Mouse (Mus musculus) forebrain, embryonic 15.5 days (tissue): Measurements from ENCODE around the gene Gtf2h5. TPM values are rescaled to one million over a fixed set of nuclear protein-coding genes. Genes with fewer than 3 reads are reported as not detected.

Experiments
- ATAC-seq: fragments of 200-750 bp; cut with Nextera tagmentation; replicated peaks from 2 replicates; pipeline ENCODE4 v1.8.0; 2017; ENCODE audit warnings: mild to moderate bottlenecking, moderate TSS enrichment, moderate library complexity
- H3K27ac ChIP-seq: fragments of 300-500 bp; sonication (generic); replicated peaks from 2 replicates; pipeline ENCODE4 v1.5.1; 2015; ENCODE audit warnings: mild to moderate bottlenecking, inconsistent platforms
- H3K27me3 ChIP-seq: fragments of 300-500 bp; sonication (generic); 2 replicates; pipeline ENCODE4 v1.6.1; 2015; ENCODE audit warnings: inconsistent platforms
- H3K36me3 ChIP-seq: fragments of 300-500 bp; sonication (generic); 2 replicates; pipeline ENCODE4 v1.6.1; 2015; ENCODE audit warnings: mild to moderate bottlenecking, inconsistent platforms
- H3K4me1 ChIP-seq: fragments of 300-500 bp; sonication (generic); 2 replicates; pipeline ENCODE4 v1.6.1; 2015; ENCODE audit warnings: inconsistent platforms
- H3K4me2 ChIP-seq: fragments of 300-500 bp; sonication (generic); replicated peaks from 2 replicates; pipeline ENCODE4 v1.6.1; 2015; ENCODE audit warnings: mild to moderate bottlenecking, inconsistent platforms
- H3K4me3 ChIP-seq: fragments of 300-500 bp; sonication (generic); 2 replicates; pipeline ENCODE4 v1.5.1; 2015; ENCODE audit warnings: mild to moderate bottlenecking, inconsistent platforms
- H3K9ac ChIP-seq: fragments of 300-500 bp; sonication (generic); replicated peaks from 2 replicates; pipeline ENCODE4 v1.6.1; 2015; ENCODE audit warnings: mild to moderate bottlenecking, inconsistent platforms
- H3K9me3 ChIP-seq: fragments of 300-500 bp; sonication (generic); 2 replicates; pipeline ENCODE4 v1.6.1; 2016; ENCODE audit warnings: inconsistent platforms
- WGBS: fragments of 180-500 bp; shearing (Covaris S2); methylation state at CpG from one replicate; pipeline ENCODE4 v1.1.7; 2015; ENCODE audit warnings: mixed read lengths; 5-methylcytosine and 5-hydroxymethylcytosine counted together
- polyA plus RNA-seq: library from polyadenylated mRNA; unstranded; fragments of >200 nt; fragmentation: Nextera tagmentation; extraction: Ambion mirVana; gene quantifications from 2 replicates; pipeline ENCODE4 v1.2.1, GENCODE M21; 2015

Gene Gtf2h5
- polyA plus RNA-seq, 1 experiment from 2014 or later, result 214 TPM

- H3K36me3 ChIP-seq, result peaks cover 38% of the 10 kb centered on the region
Measured at GRCm38 (mm10) chr17:6073405-6073804, 6.2 kb upstream of the Gtf2h5 start.

GRCm38 (mm10) chr17:6083323-6083890 is 3.8 kb downstream of the Gtf2h5 start:
- Histone ChIP-seq H3K4me3 (no peak overlapping the region), H3K27ac (no peak overlapping the region), H3K4me1 (peaks cover 31% of the 10 kb centered on the region), H3K27me3 (no peaks in the 10 kb centered on the region), H3K9me3 (no peaks in the 10 kb centered on the region), H3K36me3 (peaks cover 30% of the 10 kb centered on the region), H3K9ac (no peak overlapping the region), H3K4me2 (no peak overlapping the region)
- no peak for ATAC-seq
- WGBS, result 88% methylated on average over 5 of the region's 5 CpGs

More at GRCm38 (mm10) chr17:6073405-6073804, 6.2 kb upstream of the Gtf2h5 start:
- no peaks in the 10 kb centered on the region for H3K9me3 ChIP-seq
- no peak for ATAC-seq
- no peak overlapping the region for H3K4me3 ChIP-seq
- 92% methylated on average over 7 of the region's 7 CpGs for WGBS
- no peak overlapping the region for H3K4me2 ChIP-seq
- peaks cover 6% of the 10 kb centered on the region for H3K4me1 ChIP-seq
- H3K27ac ChIP-seq, result no peak overlapping the region
- H3K9ac ChIP-seq, result no peak overlapping the region
- H3K27me3 ChIP-seq, result no peaks in the 10 kb centered on the region

GRCm38 (mm10) chr17:6091604-6092003 is 12.0 kb downstream of the Gtf2h5 start:
- whole genome bisulfite sequencing, result 93% methylated on average over 6 of the region's 6 CpGs
- Histone ChIP-seq H3K4me3 (no peak overlapping the region), H3K36me3 (peaks cover 7% of the 10 kb centered on the region; the same call in 1 of the 2 replicates), H3K9me3 (no peaks in the 10 kb centered on the region), H3K4me2 (no peak overlapping the region), H3K27me3 (no peaks in the 10 kb centered on the region), H3K4me1 (peaks cover 7% of the 10 kb centered on the region; the same call in 1 of the 2 replicates), H3K27ac (no peak overlapping the region), H3K9ac (no peak overlapping the region)
- no peak for ATAC-seq

GRCm38 (mm10) chr17:6095579-6095978 is 16.0 kb downstream of the Gtf2h5 start:
- H3K4me3 ChIP-seq, result no peak overlapping the region
- no peaks in the 10 kb centered on the region for H3K27me3 ChIP-seq
- H3K27ac ChIP-seq, result no peak overlapping the region
- no peaks in the 10 kb centered on the region for H3K4me1 ChIP-seq
- H3K9me3 ChIP-seq, result no peaks in the 10 kb centered on the region
- H3K4me2 ChIP-seq, result no peak overlapping the region
- ATAC-seq, result no peak
- H3K36me3 ChIP-seq, result no peaks in the 10 kb centered on the region
- H3K9ac ChIP-seq, result no peak overlapping the region

- 0 out of 2 replicates have a peak, but pooled peaks have one; percentile 57 for ATAC-seq
- whole genome bisulfite sequencing, result 35% methylated on average over 4 of the region's 4 CpGs
- H3K27me3 ChIP-seq, result no peaks in the 10 kb centered on the region
Measured at GRCm38 (mm10) chr17:6097884-6098283, 18.3 kb downstream of the Gtf2h5 start.

GRCm38 (mm10) chr17:6102287-6102686 is 22.7 kb downstream of the Gtf2h5 start:
- Histone ChIP-seq H3K27ac (no peak overlapping the region), H3K9me3 (no peaks in the 10 kb centered on the region), H3K9ac (no peak overlapping the region), H3K4me3 (no peak overlapping the region), H3K4me2 (no peak overlapping the region), H3K36me3 (no peaks in the 10 kb centered on the region), H3K27me3 (no peaks in the 10 kb centered on the region), H3K4me1 (peaks cover 7% of the 10 kb centered on the region; the same call in 1 of the 2 replicates)
- 94% methylated on average over 3 of the region's 3 CpGs for WGBS
- no peak for ATAC-seq

More at GRCm38 (mm10) chr17:6097884-6098283, 18.3 kb downstream of the Gtf2h5 start:
- H3K27ac ChIP-seq, result no peak overlapping the region
- no peak overlapping the region for H3K4me2 ChIP-seq
- no peak overlapping the region for H3K4me3 ChIP-seq
- no peaks in the 10 kb centered on the region for H3K9me3 ChIP-seq
- no peaks in the 10 kb centered on the region for H3K36me3 ChIP-seq
- H3K9ac ChIP-seq, result no peak overlapping the region
- no peaks in the 10 kb centered on the region for H3K4me1 ChIP-seq

GRCm38 (mm10) chr17:6103566-6103965 is 24.0 kb downstream of the Gtf2h5 start:
- no peak overlapping the region for H3K4me2 ChIP-seq
- peaks cover 15% of the 10 kb centered on the region for H3K4me1 ChIP-seq
- H3K4me3 ChIP-seq, result no peak overlapping the region
- H3K36me3 ChIP-seq, result no peaks in the 10 kb centered on the region
- H3K27ac ChIP-seq, result no peak overlapping the region
- no peak for ATAC-seq
- H3K9ac ChIP-seq, result no peak overlapping the region
- 81% methylated on average over 6 of the region's 6 CpGs for WGBS
- H3K9me3 ChIP-seq, result no peaks in the 10 kb centered on the region
- H3K27me3 ChIP-seq, result no peaks in the 10 kb centered on the region

- H3K27me3 ChIP-seq, result no peaks in the 10 kb centered on the region
- ATAC-seq, result peak; percentile 97
- H3K27ac ChIP-seq, result peak within 1 kb of the TSS; percentile 99
- peak within 1 kb of the TSS; percentile 98 for H3K4me3 ChIP-seq
- 1% methylated on average over 48 of the region's 76 CpGs for WGBS
- H3K36me3 ChIP-seq, result peaks cover 5% of the 10 kb centered on the region; the same call in 1 of the 2 replicates
- peak within 1 kb of the TSS; percentile 64 for H3K4me2 ChIP-seq
- no peaks in the 10 kb centered on the region for H3K9me3 ChIP-seq
- peaks cover 36% of the 10 kb centered on the region for H3K4me1 ChIP-seq
- peak within 1 kb of the TSS; percentile 99 for H3K9ac ChIP-seq
Measured at GRCm38 (mm10) chr17:6106361-6107014, 26.9 kb downstream of the Gtf2h5 start, which contains the start of gene Tulp4. Gene Tulp4, plus strand, starts transcription at chr17:6106437.

GRCm38 (mm10) chr17:6107015-6107601 is 27.5 kb downstream of the Gtf2h5 start:
- peak overlapping the region; percentile 99 for H3K9ac ChIP-seq
- peak overlapping the region; percentile 64 for H3K4me2 ChIP-seq
- H3K4me1 ChIP-seq, result peaks cover 36% of the 10 kb centered on the region
- H3K27ac ChIP-seq, result peak overlapping the region; percentile 99
- peaks cover 5% of the 10 kb centered on the region; the same call in 1 of the 2 replicates for H3K36me3 ChIP-seq
- peak overlapping the region; percentile 98 for H3K4me3 ChIP-seq
- ATAC-seq, result peak; percentile 65
- under 1% methylated on average over 50 of the region's 50 CpGs for WGBS
- no peaks in the 10 kb centered on the region for H3K9me3 ChIP-seq
- no peaks in the 10 kb centered on the region for H3K27me3 ChIP-seq

GRCm38 (mm10) chr17:6108175-6108574 is 28.6 kb downstream of the Gtf2h5 start:
- peak overlapping the region; percentile 64 for H3K4me2 ChIP-seq
- H3K27ac ChIP-seq, result peak overlapping the region; percentile 99; the same call in 1 of the 2 replicates
- H3K4me1 ChIP-seq, result peaks cover 36% of the 10 kb centered on the region
- WGBS, result 43% methylated on average over 7 of the region's 7 CpGs
- H3K36me3 ChIP-seq, result peaks cover 5% of the 10 kb centered on the region; the same call in 1 of the 2 replicates
- no peaks in the 10 kb centered on the region for H3K27me3 ChIP-seq
- no peaks in the 10 kb centered on the region for H3K9me3 ChIP-seq
- H3K9ac ChIP-seq, result peak overlapping the region; percentile 99
- no peak for ATAC-seq
- peak overlapping the region; percentile 98 for H3K4me3 ChIP-seq

- H3K9me3 ChIP-seq, result no peaks in the 10 kb centered on the region
- no peak overlapping the region for H3K4me2 ChIP-seq
- H3K27me3 ChIP-seq, result no peaks in the 10 kb centered on the region
- H3K4me1 ChIP-seq, result peaks cover 29% of the 10 kb centered on the region
- H3K9ac ChIP-seq, result no peak overlapping the region
- no peak for ATAC-seq
- H3K36me3 ChIP-seq, result peaks cover 9% of the 10 kb centered on the region; the same call in 1 of the 2 replicates
- H3K27ac ChIP-seq, result no peak overlapping the region
- H3K4me3 ChIP-seq, result no peak overlapping the region
- WGBS, result 80% methylated on average over 3 of the region's 3 CpGs
Measured at GRCm38 (mm10) chr17:6110956-6111355, 31.4 kb downstream of the Gtf2h5 start.

GRCm38 (mm10) chr17:6113653-6114052 is 34.1 kb downstream of the Gtf2h5 start:
- no peak overlapping the region for H3K9ac ChIP-seq
- H3K27me3 ChIP-seq, result no peaks in the 10 kb centered on the region
- no peak for ATAC-seq
- H3K9me3 ChIP-seq, result no peaks in the 10 kb centered on the region
- no peak overlapping the region for H3K27ac ChIP-seq
- H3K4me2 ChIP-seq, result no peak overlapping the region
- H3K36me3 ChIP-seq, result peaks cover 9% of the 10 kb centered on the region; the same call in 1 of the 2 replicates
- H3K4me3 ChIP-seq, result no peak overlapping the region
- H3K4me1 ChIP-seq, result peaks cover 29% of the 10 kb centered on the region
- WGBS, result 89% methylated on average over 6 of the region's 6 CpGs
